Mouse (Mus musculus) megakaryocyte, embryonic 14.5 days (primary cell): ENCODE measurements around the gene Eea1. TPM values are rescaled to one million over a fixed set of nuclear protein-coding genes. Genes with fewer than 3 reads are reported as not detected.

Experiments
- H3K27me3 ChIP-seq: replicated peaks from 2 replicates; pipeline ENCODE3; 2012; ENCODE audit warnings: inconsistent platforms
- H3K36me3 ChIP-seq: replicated peaks from 2 replicates; pipeline ENCODE3; 2012; ENCODE audit warnings: low read length, inconsistent platforms, mixed read lengths
- H3K4me1 ChIP-seq: 2 replicates; pipeline ENCODE4 v1.6.1; 2012; ENCODE audit warnings: inconsistent platforms
- H3K4me3 ChIP-seq: replicated peaks from 2 replicates; pipeline ENCODE3; 2012; ENCODE audit warnings: moderate library complexity, mild to moderate bottlenecking, inconsistent platforms
- H3K9me3 ChIP-seq: 2 replicates; pipeline ENCODE4 v1.6.1; 2012; ENCODE audit warnings: inconsistent platforms
- FLI1 ChIP-seq: IDR thresholded peaks from 2 replicates; pipeline ENCODE4 v1.6.1; 2012; ENCODE audit warnings: low read length, inconsistent platforms, mixed read lengths
- GATA1 ChIP-seq: IDR thresholded peaks from 3 replicates; pipeline ENCODE4 v1.6.1; 2012; ENCODE audit warnings: mixed read lengths, low read length, inconsistent platforms, borderline replicate concordance
- polyA plus RNA-seq: library from polyadenylated mRNA; stranded (reverse); fragments of >175 nt; gene quantifications from 2 replicates; pipeline ENCODE4 v1.2.3, GENCODE M21; 2012; ENCODE audit warnings: low replicate concordance; ENCODE audit not compliant: insufficient read depth

Eea1 gene
- polyA plus RNA-seq, 1 experiment, result 2.4 TPM

DNA sequence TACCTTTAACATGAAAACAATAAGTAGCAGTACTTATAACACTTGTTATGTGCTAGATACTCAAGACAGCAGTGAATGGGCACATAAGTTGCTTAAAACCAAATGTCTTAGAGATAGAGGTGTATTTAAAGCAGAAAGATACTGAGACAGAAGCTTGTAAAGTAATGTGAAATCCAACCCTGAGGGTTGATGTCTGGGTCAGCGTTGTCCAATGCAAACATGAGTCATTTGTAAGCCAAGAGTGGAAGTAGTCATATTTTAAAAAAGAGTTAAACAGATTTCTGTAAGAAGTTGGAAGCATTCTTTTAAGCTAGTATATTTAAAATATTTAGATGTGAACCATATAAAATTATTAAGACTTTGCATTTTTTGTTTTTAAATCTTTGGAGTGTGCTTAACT is 4.6 kb downstream of the Eea1 start:
- Histone ChIP-seq H3K36me3 (peaks cover 52% of the 10 kb centered on the region), H3K4me3 (no peak overlapping the region), H3K4me1 (peaks cover 20% of the 10 kb centered on the region), H3K9me3 (peaks cover 3% of the 10 kb centered on the region; the same call in 1 of the 2 replicates), H3K27me3 (no peaks in the 10 kb centered on the region)
- TF ChIP-seq FLI1, result no peak
- no peak for TF ChIP-seq GATA1

DNA sequence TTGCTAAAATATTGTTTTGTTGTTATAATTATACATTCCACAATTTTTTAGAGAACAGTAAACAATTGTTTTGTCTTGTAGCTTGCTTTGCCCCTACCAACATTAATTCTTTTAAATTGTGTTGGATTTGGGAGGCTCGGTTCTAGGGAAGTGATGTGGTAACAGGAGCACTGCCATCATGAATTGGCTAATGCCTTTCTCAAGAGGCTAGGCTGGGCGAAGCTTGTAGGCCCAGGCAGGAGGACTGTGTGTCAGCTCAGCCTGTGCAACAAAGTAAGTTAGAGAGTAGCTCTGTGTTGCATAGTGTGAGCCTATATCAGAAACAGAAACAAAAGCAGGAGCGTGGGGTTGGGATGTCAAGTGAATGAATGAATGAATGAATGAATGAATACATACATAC is 9.0 kb downstream of the Eea1 start:
- Histone ChIP-seq H3K9me3 (no peaks in the 10 kb centered on the region), H3K4me3 (no peak overlapping the region), H3K27me3 (no peaks in the 10 kb centered on the region), H3K4me1 (peaks cover 13% of the 10 kb centered on the region; the same call in 1 of the 2 replicates), H3K36me3 (peaks cover 54% of the 10 kb centered on the region)
- no peak for TF ChIP-seq FLI1

DNA sequence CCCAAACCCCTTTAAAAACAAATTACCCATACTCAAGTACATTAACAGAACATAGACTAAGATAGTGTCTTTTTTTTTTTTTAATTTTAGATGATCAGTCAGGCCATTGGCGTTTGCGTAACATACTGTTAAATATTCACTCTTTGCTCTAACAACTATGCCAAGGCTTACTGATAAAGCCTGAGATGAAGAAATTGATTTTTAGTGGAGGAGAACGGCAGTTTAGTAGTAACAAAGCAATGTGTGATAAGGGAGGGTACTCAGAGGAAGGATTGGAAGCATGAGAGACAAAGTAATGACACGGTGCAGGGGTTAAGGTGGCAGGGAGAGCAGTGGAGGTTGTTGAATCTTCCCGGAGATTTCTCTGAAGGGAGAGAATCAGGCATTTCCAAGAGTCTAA is 9.7 kb downstream of the Eea1 start:
- peaks cover 46% of the 10 kb centered on the region for H3K36me3 ChIP-seq
- H3K27me3 ChIP-seq, result no peaks in the 10 kb centered on the region
- H3K4me1 ChIP-seq, result peaks cover 13% of the 10 kb centered on the region; the same call in 1 of the 2 replicates
- TF ChIP-seq GATA1, result no peak
- TF ChIP-seq FLI1, result no peak
- H3K4me3 ChIP-seq, result no peak overlapping the region
- H3K9me3 ChIP-seq, result no peaks in the 10 kb centered on the region

DNA sequence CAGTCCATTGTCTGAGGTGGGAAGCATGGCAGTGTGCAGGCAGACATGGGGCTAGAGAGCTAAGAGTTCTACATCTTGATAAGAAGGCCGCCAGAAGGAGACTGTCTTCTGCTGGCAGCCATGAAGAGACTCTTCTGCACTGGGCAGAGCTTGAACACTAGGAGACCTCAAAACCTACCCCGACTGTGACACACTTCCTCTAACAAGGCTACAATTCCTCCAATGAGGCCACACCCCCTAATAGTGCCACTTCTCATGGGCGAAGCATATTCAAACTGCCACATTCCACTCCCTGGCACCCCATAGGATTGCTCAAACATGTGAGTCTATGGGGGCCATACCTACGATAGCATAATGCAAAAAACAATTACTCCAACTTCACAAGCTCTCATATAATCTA is 10.3 kb downstream of the Eea1 start:
- Histone ChIP-seq H3K4me1 (peaks cover 13% of the 10 kb centered on the region; the same call in 1 of the 2 replicates), H3K36me3 (peaks cover 41% of the 10 kb centered on the region), H3K4me3 (no peak overlapping the region), H3K27me3 (no peaks in the 10 kb centered on the region), H3K9me3 (no peaks in the 10 kb centered on the region)
- TF ChIP-seq GATA1, result no peak
- TF ChIP-seq FLI1, result no peak

DNA sequence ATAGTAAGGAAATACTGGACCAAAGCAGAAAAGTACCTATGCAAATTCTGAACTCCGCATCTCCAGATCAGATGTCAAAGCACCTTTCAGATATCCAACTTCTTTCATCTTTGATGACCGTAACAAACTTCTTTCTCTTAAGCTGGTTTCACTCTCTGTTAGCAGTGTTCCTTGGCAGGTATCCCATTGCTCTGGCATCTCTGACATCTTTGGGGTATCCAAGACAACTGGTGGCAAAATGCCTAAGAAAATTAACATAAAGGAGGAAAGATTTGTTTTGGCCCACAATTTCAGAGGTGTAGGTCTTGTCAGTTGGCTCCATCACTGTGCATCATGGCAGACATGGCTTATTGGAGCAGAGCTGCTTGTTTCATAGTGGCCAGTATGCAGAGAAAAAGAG is 10.9 kb downstream of the Eea1 start:
- H3K4me1 ChIP-seq, result peaks cover 13% of the 10 kb centered on the region; the same call in 1 of the 2 replicates
- H3K4me3 ChIP-seq, result no peak overlapping the region
- no peak for TF ChIP-seq GATA1
- TF ChIP-seq FLI1, result no peak
- peaks cover 35% of the 10 kb centered on the region for H3K36me3 ChIP-seq
- no peaks in the 10 kb centered on the region for H3K27me3 ChIP-seq
- H3K9me3 ChIP-seq, result no peaks in the 10 kb centered on the region

DNA sequence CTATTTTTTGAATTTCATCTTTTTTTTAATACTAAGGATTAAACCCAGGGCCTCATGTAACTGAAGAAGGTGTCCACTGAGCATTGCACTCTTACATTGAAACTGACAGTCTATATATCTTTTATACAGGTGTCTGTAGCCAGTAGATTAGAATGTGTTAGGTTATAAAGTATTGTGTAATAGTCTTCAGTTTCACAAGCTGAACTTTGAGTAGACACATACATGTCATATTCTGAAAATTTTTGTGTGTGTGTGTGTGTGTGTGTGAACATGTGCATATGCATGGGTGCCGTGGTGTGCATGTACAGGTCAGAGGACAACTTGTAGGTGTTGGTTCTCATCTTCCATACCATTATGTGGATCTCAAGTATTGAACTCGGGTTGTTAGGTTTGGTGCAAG is 16.2 kb downstream of the Eea1 start:
- TF ChIP-seq GATA1 (no peak), FLI1 (no peak)
- Histone ChIP-seq H3K36me3 (peaks cover 8% of the 10 kb centered on the region), H3K9me3 (no peaks in the 10 kb centered on the region), H3K4me3 (no peak overlapping the region), H3K27me3 (no peaks in the 10 kb centered on the region), H3K4me1 (peaks cover 18% of the 10 kb centered on the region)

DNA sequence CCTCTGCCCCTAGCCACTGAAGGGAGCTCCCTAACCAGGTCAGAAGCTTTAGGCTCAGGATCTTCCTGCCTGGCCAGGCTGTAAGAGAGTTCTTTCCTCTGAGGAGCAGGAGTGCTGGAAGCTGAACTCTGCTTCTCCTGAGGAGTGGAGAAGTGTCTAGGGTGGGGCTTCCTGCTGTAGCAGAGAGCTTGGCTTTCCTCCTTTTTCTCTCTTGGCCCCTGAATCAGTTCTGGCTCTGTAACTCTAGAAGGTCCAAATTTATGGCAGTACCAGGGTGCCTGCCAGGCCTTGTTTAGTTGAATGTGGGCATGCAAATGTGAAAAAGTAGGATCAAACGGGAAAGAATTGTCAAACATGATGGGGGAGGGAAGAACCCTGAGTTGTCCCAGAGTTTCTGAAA is 17.1 kb downstream of the Eea1 start:
- Histone ChIP-seq H3K9me3 (no peaks in the 10 kb centered on the region), H3K36me3 (peaks cover 7% of the 10 kb centered on the region), H3K27me3 (no peaks in the 10 kb centered on the region), H3K4me1 (peaks cover 18% of the 10 kb centered on the region), H3K4me3 (no peak overlapping the region)
- TF ChIP-seq GATA1, result no peak
- no peak for TF ChIP-seq FLI1

DNA sequence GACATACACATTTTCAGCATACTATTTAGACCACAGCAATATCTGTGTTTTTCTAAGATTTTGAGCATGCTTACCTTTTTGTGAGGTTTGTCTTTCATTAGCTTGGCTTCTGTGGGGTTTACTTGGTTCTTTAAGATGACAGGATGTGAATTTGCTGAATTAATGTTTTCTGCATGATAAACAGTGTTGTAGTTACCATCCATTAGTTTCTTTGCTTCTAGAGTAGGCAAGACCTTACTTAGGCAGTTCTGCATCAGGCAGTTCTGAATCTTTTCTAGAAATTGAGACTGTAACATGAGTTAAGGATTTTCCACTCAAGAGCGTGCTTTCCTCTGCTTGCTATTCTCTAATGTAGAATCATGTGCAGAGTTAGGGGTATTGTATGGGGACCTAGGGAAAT is 24.2 kb downstream of the Eea1 start:
- H3K4me1 ChIP-seq, result peaks cover 28% of the 10 kb centered on the region
- H3K9me3 ChIP-seq, result no peaks in the 10 kb centered on the region
- no peak for TF ChIP-seq GATA1
- no peak for TF ChIP-seq FLI1
- peaks cover 2% of the 10 kb centered on the region for H3K36me3 ChIP-seq
- H3K4me3 ChIP-seq, result no peak overlapping the region
- no peaks in the 10 kb centered on the region for H3K27me3 ChIP-seq

DNA sequence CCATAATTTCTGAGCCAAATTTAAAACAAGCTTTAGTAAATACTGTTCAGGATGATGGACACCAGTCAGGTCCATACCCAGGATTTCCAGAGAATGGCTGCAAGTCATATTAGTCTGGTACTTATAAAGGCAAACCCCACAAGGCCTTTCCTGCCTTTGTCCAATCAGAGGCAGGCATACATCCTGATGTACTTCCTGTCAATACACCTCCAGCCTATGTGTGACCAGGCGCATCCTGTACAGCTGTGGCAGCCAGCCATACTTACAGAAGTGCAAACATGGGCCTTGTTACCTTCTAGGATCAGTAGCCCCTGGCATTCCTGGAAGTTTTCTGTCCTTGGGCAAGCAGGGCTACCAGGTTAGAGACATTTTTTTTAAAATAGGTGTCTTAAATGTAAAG is 29.2 kb downstream of the Eea1 start:
- TF ChIP-seq GATA1, result no peak
- H3K27me3 ChIP-seq, result no peaks in the 10 kb centered on the region
- peak overlapping the region; percentile 16 for H3K4me3 ChIP-seq
- no peaks in the 10 kb centered on the region for H3K9me3 ChIP-seq
- peaks cover 5% of the 10 kb centered on the region for H3K36me3 ChIP-seq
- peaks cover 40% of the 10 kb centered on the region for H3K4me1 ChIP-seq

DNA sequence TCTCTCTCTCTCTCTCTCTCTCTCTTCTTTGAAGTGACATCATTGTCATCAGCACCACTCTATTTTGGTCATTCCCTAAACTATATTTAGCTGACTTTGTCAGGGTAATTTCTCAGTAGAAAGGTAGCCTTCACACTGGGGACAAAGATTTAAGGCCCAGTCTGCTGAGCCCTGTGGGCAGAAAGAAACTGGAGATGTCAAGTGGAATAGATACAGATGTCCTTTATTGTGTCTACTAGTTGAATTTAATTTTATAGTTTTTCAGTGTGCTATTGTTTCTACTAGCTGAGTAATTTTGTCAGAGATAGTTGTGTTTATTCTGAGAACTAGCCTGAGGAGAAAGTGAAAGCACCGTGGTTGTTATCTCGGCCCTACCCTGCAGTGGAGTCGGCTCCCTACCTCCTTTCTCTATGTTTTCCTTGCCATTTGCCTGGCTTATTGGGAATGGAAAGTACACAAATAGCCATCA is 30.3 kb downstream of the Eea1 start:
- peaks cover 4% of the 10 kb centered on the region; the same call in 1 of the 2 replicates for H3K9me3 ChIP-seq
- peaks cover 16% of the 10 kb centered on the region for H3K36me3 ChIP-seq
- TF ChIP-seq FLI1, result no peak
- TF ChIP-seq GATA1, result no peak
- H3K27me3 ChIP-seq, result no peaks in the 10 kb centered on the region
- H3K4me1 ChIP-seq, result peaks cover 38% of the 10 kb centered on the region
- peak overlapping the region; percentile 88 for H3K4me3 ChIP-seq

DNA sequence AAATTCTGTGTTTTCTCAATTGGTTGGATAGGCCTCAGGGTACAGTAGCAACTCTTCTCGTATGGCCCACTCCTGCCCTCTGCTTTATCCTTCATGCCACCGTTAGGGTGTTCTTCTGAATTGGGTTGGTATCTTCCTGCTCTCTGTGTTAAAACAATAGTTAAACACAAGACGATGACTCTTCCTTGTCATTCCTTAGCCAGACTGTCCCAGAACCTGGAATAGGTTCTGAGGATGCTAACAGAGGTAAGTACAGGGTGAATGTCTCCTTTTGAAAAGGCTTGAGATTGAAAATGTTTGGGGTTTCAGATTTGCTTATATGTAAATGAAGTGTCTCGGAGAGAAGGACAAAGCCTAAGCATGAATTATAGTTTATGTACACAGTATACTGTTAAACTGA is 30.9 kb downstream of the Eea1 start:
- H3K4me3 ChIP-seq, result peak overlapping the region; percentile 88
- H3K4me1 ChIP-seq, result peaks cover 32% of the 10 kb centered on the region
- TF ChIP-seq GATA1, result no peak
- no peak for TF ChIP-seq FLI1
- H3K27me3 ChIP-seq, result no peaks in the 10 kb centered on the region
- H3K36me3 ChIP-seq, result peaks cover 21% of the 10 kb centered on the region
- peaks cover 4% of the 10 kb centered on the region; the same call in 1 of the 2 replicates for H3K9me3 ChIP-seq
